Mouse (Mus musculus) c-Kit-positive CD71-positive TER-119-positive erythroid progenitor cells, embryonic 14.5 days (primary cell): ENCODE measurements around the gene Pi4k2a.
A peak's percentile ranks its signal among the peaks of the same experiment; 100 is the strongest.

ENCODE experiments used
- DNase-seq: peaks from one replicate; pipeline ENCODE4 v3.0.0-alpha.2; 2013; ENCODE audit warnings: low spot score

Pi4k2a gene

GRCm38 (mm10) chr19:42135070-42135469, 44.8 kb downstream of the Pi4k2a start:
- no peak for DNase-seq

- DNase-seq = no peak
Measured at GRCm38 (mm10) chr19:42136126-42136525, 45.9 kb downstream of the Pi4k2a start.

GRCm38 (mm10) chr19:42137167-42137672, 47.0 kb downstream of the Pi4k2a start:
- no peak for DNase-seq

GRCm38 (mm10) chr19:42138517-42139285, 48.4 kb downstream of the Pi4k2a start:
- no peak for DNase-seq

- no peak for DNase-seq
Measured at GRCm38 (mm10) chr19:42139724-42140517, 49.7 kb downstream of the Pi4k2a start.

- no peak for DNase-seq
Measured at GRCm38 (mm10) chr19:42141998-42142397, 51.7 kb downstream of the Pi4k2a start.

- no peak for DNase-seq
Measured at GRCm38 (mm10) chr19:42142757-42143156, 52.5 kb downstream of the Pi4k2a start.

- DNase-seq = no peak
Measured at GRCm38 (mm10) chr19:42144067-42144466, 53.8 kb downstream of the Pi4k2a start.

GRCm38 (mm10) chr19:42144541-42145167, 54.4 kb downstream of the Pi4k2a start:
- DNase-seq = peak; percentile 79

GRCm38 (mm10) chr19:42145210-42145609, 54.9 kb downstream of the Pi4k2a start:
- no peak for DNase-seq

GRCm38 (mm10) chr19:42145731-42146130, 55.5 kb downstream of the Pi4k2a start:
- no peak for DNase-seq

GRCm38 (mm10) chr19:42146276-42147010, 56.2 kb downstream of the Pi4k2a start:
- DNase-seq = no peak

- no peak for DNase-seq
Measured at GRCm38 (mm10) chr19:42147170-42147768, 57.0 kb downstream of the Pi4k2a start, which contains the start of gene Marveld1. Gene Marveld1, plus strand, starts transcription at chr19:42147400.

- no peak for DNase-seq
Measured at GRCm38 (mm10) chr19:42147769-42148568, 57.7 kb downstream of the Pi4k2a start.

GRCm38 (mm10) chr19:42148569-42148860, 58.2 kb downstream of the Pi4k2a start:
- no peak for DNase-seq

- peak; percentile 76 for DNase-seq
Measured at GRCm38 (mm10) chr19:42151990-42152389, 61.7 kb downstream of the Pi4k2a start.

GRCm38 (mm10) chr19:42157493-42158237, 67.4 kb downstream of the Pi4k2a start:
- no peak for DNase-seq

- DNase-seq = no peak
Measured at GRCm38 (mm10) chr19:42158246-42159017, 68.2 kb downstream of the Pi4k2a start.

- no peak for DNase-seq
Measured at GRCm38 (mm10) chr19:42163764-42164163, 73.5 kb downstream of the Pi4k2a start, which contains the start of gene Zfyve27. Gene Zfyve27, plus strand, starts transcription at chr19:42163951.
